In the genomic region with DNA sequence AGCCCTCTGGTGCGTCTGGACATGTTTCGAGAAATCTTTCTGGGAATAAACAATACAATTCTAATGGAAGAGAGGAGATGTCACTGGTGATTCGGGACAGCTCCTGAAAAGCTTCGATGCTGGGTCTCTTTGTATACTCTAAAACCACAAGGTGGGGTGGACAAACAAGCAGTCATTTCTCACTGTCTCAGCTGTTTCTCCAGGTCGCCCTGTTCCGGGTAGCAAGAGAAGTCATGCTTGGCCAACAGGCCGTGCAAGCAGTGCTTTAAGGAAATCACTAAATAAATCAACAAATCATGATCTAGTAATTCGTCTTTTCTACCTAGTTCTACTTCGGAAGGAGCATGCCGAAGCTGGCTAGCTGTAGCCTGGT, we compare ENCODE assay signal across 8 mouse cellular contexts. TPM values are rescaled to one million over a fixed set of nuclear protein-coding genes. Genes with fewer than 3 reads are reported as not detected.
DNase-seq lines count a peak whose midpoint lies in the region; ATAC-seq lines count a peak whose summit lies in the region.

No protein-coding gene starts in this region.

- peak overlapping the region; percentile 81 for H3K27ac ChIP-seq in kidney, embryonic 14.5 days (ENCODE audit: low read depth, low read length)
- peak overlapping the region; percentile 25 for H3K27ac ChIP-seq in brown adipose tissue, adult 24 weeks (replicated peaks; ENCODE audit: low read depth, low read length)
- H3K27ac ChIP-seq in hindbrain, embryonic 15.5 days (replicated peaks): peak overlapping the region; percentile 75
- H3K27ac ChIP-seq in midbrain, embryonic 12.5 days (replicated peaks): peak overlapping the region; percentile 35; the same call in 1 of the 2 replicates

- WGBS in kidney, embryonic 14.5 days: 25% methylated on average over 10 of the region's 10 CpGs
- WGBS in hindbrain, embryonic 15.5 days: 36% methylated on average over 10 of the region's 10 CpGs
- WGBS in midbrain, embryonic 12.5 days: 40% methylated on average over 10 of the region's 10 CpGs

- peaks cover 8% of the 10 kb centered on the region; the same call in 1 of the 2 replicates for H3K4me1 ChIP-seq in kidney, embryonic 14.5 days (ENCODE audit: control insufficient read depth, insufficient read depth, low read length)
- H3K4me1 ChIP-seq in brown adipose tissue, adult 24 weeks (ENCODE audit: control insufficient read depth, insufficient read depth, insufficient read length, low read length): no peaks in the 10 kb centered on the region
- H3K4me1 ChIP-seq in hindbrain, embryonic 15.5 days (replicated peaks): peaks cover 23% of the 10 kb centered on the region
- peaks cover 26% of the 10 kb centered on the region for H3K4me1 ChIP-seq in midbrain, embryonic 12.5 days

- peak; percentile 25; the same call in 1 of the 2 replicates for ATAC-seq in kidney, embryonic 14.5 days (ENCODE audit: low FRiP score, low TSS enrichment)
- ATAC-seq in hindbrain, embryonic 15.5 days (ENCODE audit: low FRiP score, low read depth): no peak; the same call in 1 of the 2 replicates
- ATAC-seq in midbrain, embryonic 12.5 days (ENCODE audit: low FRiP score, low read depth): peak; percentile 12; the same call in 1 of the 2 replicates
- ATAC-seq in inflammation-experienced regulatory T-cells, adult 6 months: no peak

- peaks cover 27% of the 10 kb centered on the region for H3K36me3 ChIP-seq in kidney, embryonic 14.5 days (ENCODE audit: control insufficient read depth, insufficient read depth, low read length)
- H3K36me3 ChIP-seq in hindbrain, embryonic 15.5 days: peaks cover 21% of the 10 kb centered on the region
- H3K36me3 ChIP-seq in midbrain, embryonic 12.5 days: peaks cover 25% of the 10 kb centered on the region

- H3K9ac ChIP-seq in kidney, embryonic 14.5 days (ENCODE audit: low read depth, low read length): peak overlapping the region; percentile 92; the same call in 1 of the 2 replicates
- H3K9ac ChIP-seq in hindbrain, embryonic 15.5 days: peak overlapping the region; percentile 83; the same call in 1 of the 2 replicates
- peak overlapping the region; percentile 94; the same call in 1 of the 2 replicates for H3K9ac ChIP-seq in midbrain, embryonic 12.5 days (replicated peaks)

- H3K4me3 ChIP-seq in kidney, embryonic 14.5 days (ENCODE audit: low read length): peak overlapping the region; percentile 96
- peak overlapping the region; percentile 58 for H3K4me3 ChIP-seq in brown adipose tissue, adult 24 weeks (ENCODE audit: insufficient read depth, low read depth, low read length)
- peak overlapping the region; percentile 68 for H3K4me3 ChIP-seq in hindbrain, embryonic 15.5 days
- H3K4me3 ChIP-seq in midbrain, embryonic 12.5 days: peak overlapping the region; percentile 93

- peak overlapping the region; percentile 39 for H3K4me2 ChIP-seq in kidney, embryonic 14.5 days (replicated peaks; ENCODE audit: low read depth, low read length)
- peak overlapping the region; percentile 91 for H3K4me2 ChIP-seq in hindbrain, embryonic 15.5 days
- peak overlapping the region; percentile 89 for H3K4me2 ChIP-seq in midbrain, embryonic 12.5 days (replicated peaks)

- H3K9me3 ChIP-seq in kidney, embryonic 14.5 days (ENCODE audit: control insufficient read depth, low read length): no peaks in the 10 kb centered on the region
- H3K9me3 ChIP-seq in hindbrain, embryonic 15.5 days: no peaks in the 10 kb centered on the region
- no peaks in the 10 kb centered on the region for H3K9me3 ChIP-seq in midbrain, embryonic 12.5 days

- DNase-seq in kidney, adult 11 months: no peak
- DNase-seq in cerebellum, postnatal 10 days: no peak
- no peak for DNase-seq in thymus, adult 18-20 months

- no peaks in the 10 kb centered on the region for H3K27me3 ChIP-seq in kidney, embryonic 14.5 days (ENCODE audit: control insufficient read depth, insufficient read depth, low read length)
- H3K27me3 ChIP-seq in hindbrain, embryonic 15.5 days: no peaks in the 10 kb centered on the region
- 0 out of 2 replicates have a peak, but pooled peaks cover 3% of the 10 kb centered on the region for H3K27me3 ChIP-seq in midbrain, embryonic 12.5 days

RNA-seq across cellular contexts. Expression of a gene that starts 0.4 kb away (rescaled TPM):
- 93.9 and 103 TPM in 2 replicates for polyA plus RNA-seq in kidney, embryonic 14.5 days (2014; fragmentation: Nextera tagmentation; extraction: Ambion mirVana)
- 13.3 and 18.2 TPM in 2 replicates for polyA plus RNA-seq in brown adipose tissue, adult 24 weeks (2012; ENCODE audit: insufficient read depth, insufficient read length, missing spikeins)
- polyA plus RNA-seq in hindbrain, embryonic 15.5 days (2015; fragmentation: Nextera tagmentation; extraction: Ambion mirVana): 73.6 and 83.6 TPM in 2 replicates
- polyA plus RNA-seq in midbrain, embryonic 12.5 days (2016; fragmentation: Nextera tagmentation; extraction: Ambion mirVana): 94.0 and 98.4 TPM in 2 replicates
- 10 to 100 TPM; 39.9 to 46.0 (median 44.5) TPM for polyA plus RNA-seq in inflammation-experienced regulatory T-cells, adult 6 months (2017; shearing (Covaris generic))

RNA-seq across cellular contexts. Expression of a gene that starts 10.7 kb away (rescaled TPM):
- polyA plus RNA-seq in kidney, embryonic 14.5 days (2014; fragmentation: Nextera tagmentation; extraction: Ambion mirVana): not detected in 2 replicates
- polyA plus RNA-seq in brown adipose tissue, adult 24 weeks (2012; ENCODE audit: insufficient read depth, insufficient read length, missing spikeins): not detected in 2 replicates
- 3.4 TPM in 2 replicates for polyA plus RNA-seq in hindbrain, embryonic 15.5 days (2015; fragmentation: Nextera tagmentation; extraction: Ambion mirVana)
- polyA plus RNA-seq in midbrain, embryonic 12.5 days (2016; fragmentation: Nextera tagmentation; extraction: Ambion mirVana): not detected in 2 replicates
- polyA plus RNA-seq in inflammation-experienced regulatory T-cells, adult 6 months (2017; shearing (Covaris generic)): not detected

RNA-seq across cellular contexts. Expression of a gene that starts 31.2 kb away (rescaled TPM):
- 0.51 and 0.54 TPM in 2 replicates for polyA plus RNA-seq in kidney, embryonic 14.5 days (2014; fragmentation: Nextera tagmentation; extraction: Ambion mirVana)
- not detected in 2 replicates for polyA plus RNA-seq in brown adipose tissue, adult 24 weeks (2012; ENCODE audit: insufficient read depth, insufficient read length, missing spikeins)
- polyA plus RNA-seq in hindbrain, embryonic 15.5 days (2015; fragmentation: Nextera tagmentation; extraction: Ambion mirVana): 0.16 and 0.20 TPM in 2 replicates
- polyA plus RNA-seq in midbrain, embryonic 12.5 days (2016; fragmentation: Nextera tagmentation; extraction: Ambion mirVana): 0.56 and 1.6 TPM in 2 replicates
- not detected for polyA plus RNA-seq in inflammation-experienced regulatory T-cells, adult 6 months (2017; shearing (Covaris generic))

RNA-seq across cellular contexts. Expression of a gene that starts 38.5 kb away (rescaled TPM):
- polyA plus RNA-seq in kidney, embryonic 14.5 days (2014; fragmentation: Nextera tagmentation; extraction: Ambion mirVana): 4.0 and 7.5 TPM in 2 replicates
- polyA plus RNA-seq in brown adipose tissue, adult 24 weeks (2012; ENCODE audit: insufficient read depth, insufficient read length, missing spikeins): 6.1 and 6.3 TPM in 2 replicates
- 1.8 and 2.4 TPM in 2 replicates for polyA plus RNA-seq in hindbrain, embryonic 15.5 days (2015; fragmentation: Nextera tagmentation; extraction: Ambion mirVana)
- polyA plus RNA-seq in midbrain, embryonic 12.5 days (2016; fragmentation: Nextera tagmentation; extraction: Ambion mirVana): 2.9 TPM in 2 replicates
- 10 to 100 TPM; 12.8 to 18.6 (median 14.0) TPM for polyA plus RNA-seq in inflammation-experienced regulatory T-cells, adult 6 months (2017; shearing (Covaris generic))

RNA-seq across cellular contexts. Expression of a gene that starts 52.7 kb away (rescaled TPM):
- 32.9 and 39.6 TPM in 2 replicates for polyA plus RNA-seq in kidney, embryonic 14.5 days (2014; fragmentation: Nextera tagmentation; extraction: Ambion mirVana)
- polyA plus RNA-seq in brown adipose tissue, adult 24 weeks (2012; ENCODE audit: insufficient read depth, insufficient read length, missing spikeins): 7.5 TPM in 2 replicates
- 26.6 and 29.3 TPM in 2 replicates for polyA plus RNA-seq in hindbrain, embryonic 15.5 days (2015; fragmentation: Nextera tagmentation; extraction: Ambion mirVana)
- 36.3 and 36.7 TPM in 2 replicates for polyA plus RNA-seq in midbrain, embryonic 12.5 days (2016; fragmentation: Nextera tagmentation; extraction: Ambion mirVana)
- 10 to 100 TPM; 33.8 to 42.9 (median 37.5) TPM for polyA plus RNA-seq in inflammation-experienced regulatory T-cells, adult 6 months (2017; shearing (Covaris generic))

Comparison
In these comparisons a context has a peak if more than half of its experiments do, and no peak if none do; other contexts are left out.
1. ATAC-seq: peak in kidney, embryonic 14.5 days (single experiment) and midbrain, embryonic 12.5 days (single experiment); none in hindbrain, embryonic 15.5 days (single experiment) and inflammation-experienced regulatory T-cells, adult 6 months (single experiment).
2. H3K27ac ChIP-seq: peak in every context shown above with its lines; median percentile 81 in kidney, embryonic 14.5 days; 75 in hindbrain, embryonic 15.5 days; 35 in midbrain, embryonic 12.5 days; 25 in brown adipose tissue, adult 24 weeks.
3. H3K4me2 ChIP-seq: peak in every context shown above with its lines; median percentile 91 in hindbrain, embryonic 15.5 days; 89 in midbrain, embryonic 12.5 days; 39 in kidney, embryonic 14.5 days.
4. Peak in every context shown above with its lines, with median percentiles within 50 percentile points of each other: H3K4me3 ChIP-seq and H3K9ac ChIP-seq.